Mouse (Mus musculus) ES-E14 (cell line): ENCODE measurements at regions not wholly inside any gene's neighbourhood (a gene's known extent, or its start where the extent isn't known, plus 50 kb on each side); places are given as distances from the start of the nearest gene placed in this dataset.

Source experiments
- DNase-seq: peaks from one replicate; pipeline ENCODE4 v3.0.0-alpha.2; 2013; ENCODE audit warnings: low read depth, low spot score
- H3K27ac ChIP-seq: 2 replicates; pipeline ENCODE4 v1.5.1; 2012; ENCODE audit warnings: low read depth, mild to moderate bottlenecking, low read length, moderate library complexity, mixed read lengths; ENCODE audit not compliant: poor library complexity, insufficient read depth, severe bottlenecking
- H3K36me3 ChIP-seq: 2 replicates; pipeline ENCODE4 v1.6.1; 2012; ENCODE audit warnings: mild to moderate bottlenecking, low read length, moderate library complexity, mixed read lengths; ENCODE audit not compliant: control insufficient read depth, poor library complexity, insufficient read depth, severe bottlenecking
- H3K4me1 ChIP-seq, 2 experiments: fragments of 150-350 bp in 1 of 2; sonication (generic) in 1 of 2; 2 replicates each; pipeline ENCODE4 v1.6.1; 2012; ENCODE audit warnings: low read length in 2 of 2, mild to moderate bottlenecking in 1 of 2, mixed read lengths in 1 of 2; ENCODE audit not compliant: control insufficient read depth in 2 of 2, insufficient read depth in 2 of 2, poor library complexity in 1 of 2
- H3K4me3 ChIP-seq, 2 experiments: fragments of 150-350 bp in 1 of 2; sonication (generic) in 1 of 2; 2 replicates each; pipeline ENCODE4 v1.5.1; 2012; ENCODE audit warnings: low read length in 2 of 2, low read depth in 1 of 2, mild to moderate bottlenecking in 1 of 2, mixed read lengths in 1 of 2; ENCODE audit not compliant: insufficient read depth in 1 of 2, poor library complexity in 1 of 2, severe bottlenecking in 1 of 2
- H3K9ac ChIP-seq: 2 replicates; pipeline ENCODE4 v1.6.1; 2012; ENCODE audit warnings: low read depth, mild to moderate bottlenecking, low read length, mixed read lengths; ENCODE audit not compliant: poor library complexity, insufficient read depth, severe bottlenecking
- H3K9me3 ChIP-seq: fragments of 150-350 bp; sonication (generic); 2 replicates; pipeline ENCODE4 v1.6.1; 2012; ENCODE audit warnings: low read depth, mild to moderate bottlenecking, low read length; ENCODE audit not compliant: control insufficient read depth, insufficient read depth
- CHD2 ChIP-seq: IDR thresholded peaks from 2 replicates; pipeline ENCODE4 v1.6.1; 2014; ENCODE audit warnings: mild to moderate bottlenecking, low read depth, low read length, inconsistent platforms
- HCFC1 ChIP-seq: IDR thresholded peaks from 2 replicates; pipeline ENCODE4 v1.6.1; 2012; ENCODE audit warnings: low read length, inconsistent platforms, borderline replicate concordance; ENCODE audit not compliant: insufficient read depth
- MAFK ChIP-seq: IDR thresholded peaks from 2 replicates; pipeline ENCODE4 v1.6.1; 2014; ENCODE audit warnings: mild to moderate bottlenecking, low read depth, low read length, inconsistent platforms; ENCODE audit not compliant: insufficient read depth
- ZC3H11A ChIP-seq: IDR thresholded peaks from 2 replicates; pipeline ENCODE4 v1.6.1; 2012; ENCODE audit warnings: low read depth, mild to moderate bottlenecking, inconsistent platforms, low read length, borderline replicate concordance
- ZNF384 ChIP-seq: IDR thresholded peaks from 2 replicates; pipeline ENCODE4 v1.6.1; 2012; ENCODE audit warnings: low read depth, low read length, inconsistent platforms
- in situ Hi-C, 2 experiments: fragments of 600-800 bp; cut with MboI; formaldehyde crosslinking; loops; one replicate each; pipeline ENCODE4 v1.15.1; 2025; ENCODE audit warnings: low sequenced_read_pairs in 2 of 2, inconsistent platforms in 1 of 2; ENCODE audit not compliant: unreplicated experiment in 2 of 2

- H3K27ac ChIP-seq, result no peak overlapping the region
- H3K9ac ChIP-seq, result no peak overlapping the region
- H3K36me3 ChIP-seq, result no peaks in the 10 kb centered on the region
- in situ Hi-C loops, result no loop called here
- H3K4me1 ChIP-seq, result no peaks in the 10 kb centered on the region
- TF ChIP-seq ZNF384 (no peak), MAFK (no peak), CHD2 (no peak), HCFC1 (no peak), ZC3H11A (no peak)
- no peak for DNase-seq
- no peak overlapping the region for H3K4me3 ChIP-seq
- no peaks in the 10 kb centered on the region for H3K9me3 ChIP-seq
These were observed 317.9 kb downstream of the Etnk1 start for GRCm38 (mm10) chr6:143484941-143485340.

- in situ Hi-C loops, result no loop called here
- Histone ChIP-seq H3K36me3 (no peaks in the 10 kb centered on the region), H3K27ac (no peak overlapping the region), H3K4me3 (no peak overlapping the region), H3K4me1 (no peaks in the 10 kb centered on the region), H3K9me3 (no peaks in the 10 kb centered on the region), H3K9ac (no peak overlapping the region)
- TF ChIP-seq CHD2 (no peak), ZC3H11A (no peak), MAFK (no peak), HCFC1 (no peak), ZNF384 (no peak)
- no peak for DNase-seq
These were observed 320.0 kb downstream of the Etnk1 start for GRCm38 (mm10) chr6:143487003-143487402.

- TF ChIP-seq HCFC1 (no peak), MAFK (no peak), ZC3H11A (no peak), ZNF384 (no peak), CHD2 (no peak)
- Histone ChIP-seq H3K4me3 (no peak overlapping the region), H3K9ac (no peak overlapping the region), H3K9me3 (no peaks in the 10 kb centered on the region), H3K27ac (no peak overlapping the region), H3K4me1 (no peaks in the 10 kb centered on the region), H3K36me3 (no peaks in the 10 kb centered on the region)
- in situ Hi-C loops, result no loop called here
- no peak for DNase-seq
These were observed 323.0 kb downstream of the Etnk1 start for GRCm38 (mm10) chr6:143490019-143490418.

- DNase-seq, result no peak
- Histone ChIP-seq H3K9me3 (no peaks in the 10 kb centered on the region), H3K4me1 (no peaks in the 10 kb centered on the region), H3K27ac (no peak overlapping the region), H3K4me3 (no peak overlapping the region), H3K9ac (no peak overlapping the region), H3K36me3 (no peaks in the 10 kb centered on the region)
- in situ Hi-C loops, result no loop called here
- no peak for TF ChIP-seq MAFK
- TF ChIP-seq ZC3H11A, result no peak
- TF ChIP-seq CHD2, result no peak
- no peak for TF ChIP-seq ZNF384
- no peak for TF ChIP-seq HCFC1
These were observed 324.4 kb downstream of the Etnk1 start for GRCm38 (mm10) chr6:143491380-143491779.

GRCm38 (mm10) chr6:143493543-143493942 lies 326.5 kb downstream of the Etnk1 start:
- Histone ChIP-seq H3K4me1 (no peaks in the 10 kb centered on the region), H3K9me3 (no peaks in the 10 kb centered on the region), H3K4me3 (no peak overlapping the region), H3K27ac (no peak overlapping the region), H3K9ac (no peak overlapping the region), H3K36me3 (no peaks in the 10 kb centered on the region)
- in situ Hi-C loops, result no loop called here
- TF ChIP-seq ZNF384 (no peak), ZC3H11A (no peak), CHD2 (no peak), MAFK (no peak)
- no peak for DNase-seq
